Mouse (Mus musculus) lung, postnatal 0 days (tissue): ENCODE results near the gene N4bp1. TPM values are rescaled to one million over a fixed set of nuclear protein-coding genes. Genes with fewer than 3 reads are reported as not detected.

Experiments used
- ATAC-seq: fragments of 200-750 bp; cut with Nextera tagmentation; 2 replicates; pipeline ENCODE4 v1.8.0; 2017; ENCODE audit warnings: moderate library complexity
- DNase-seq: peaks from one replicate; pipeline ENCODE4 v3.0.0-alpha.2; 2016; ENCODE audit warnings: low spot score
- H3K27ac ChIP-seq: fragments of 300-500 bp; sonication (generic); 2 replicates; pipeline ENCODE4 v1.5.1; 2014; ENCODE audit warnings: antibody characterized with exemption, mild to moderate bottlenecking, low read length, mixed read lengths
- H3K27me3 ChIP-seq: fragments of 300-500 bp; sonication (generic); replicated peaks from 2 replicates; pipeline ENCODE4 v1.6.1; 2014; ENCODE audit warnings: low read length, mixed read lengths; ENCODE audit not compliant: insufficient read depth
- H3K36me3 ChIP-seq: fragments of 300-500 bp; sonication (generic); 2 replicates; pipeline ENCODE4 v1.6.1; 2014; ENCODE audit warnings: low read length, mixed read lengths; ENCODE audit not compliant: insufficient read depth
- H3K4me1 ChIP-seq: fragments of 300-500 bp; sonication (generic); 2 replicates; pipeline ENCODE4 v1.6.1; 2014; ENCODE audit warnings: antibody characterized with exemption, low read depth, low read length, mixed read lengths; ENCODE audit not compliant: insufficient read depth
- H3K4me2 ChIP-seq: fragments of 300-500 bp; sonication (generic); replicated peaks from 2 replicates; pipeline ENCODE4 v1.6.1; 2014; ENCODE audit warnings: low read depth, mild to moderate bottlenecking, low read length, moderate library complexity, mixed read lengths
- H3K4me3 ChIP-seq: fragments of 300-500 bp; sonication (generic); 2 replicates; pipeline ENCODE4 v1.5.1; 2014; ENCODE audit warnings: low read depth, low read length
- H3K9ac ChIP-seq: fragments of 300-500 bp; sonication (generic); replicated peaks from 2 replicates; pipeline ENCODE4 v1.6.1; 2014; ENCODE audit warnings: low read depth, mild to moderate bottlenecking
- H3K9me3 ChIP-seq: fragments of 300-500 bp; sonication (generic); 2 replicates; pipeline ENCODE4 v1.6.1; 2016; ENCODE audit warnings: low read length, mixed read lengths
- CTCF ChIP-seq: IDR thresholded peaks from 2 replicates; pipeline ENCODE4 v1.5.1; 2016; ENCODE audit warnings: antibody characterized with exemption, mild to moderate bottlenecking
- EP300 ChIP-seq: IDR thresholded peaks from 2 replicates; pipeline ENCODE4 v1.6.1; 2016; ENCODE audit warnings: antibody characterized with exemption, mild to moderate bottlenecking, control low read depth
- WGBS: fragments of 180-500 bp; shearing (Covaris S2); extraction: QIAGEN DNeasy Blood & Tissue Kit; methylation state at CpG from one replicate; pipeline ENCODE4 v1.1.7; 2014; 5-methylcytosine and 5-hydroxymethylcytosine counted together
- polyA plus RNA-seq: library from polyadenylated mRNA; unstranded; fragments of >200 nt; fragmentation: Nextera tagmentation; extraction: Ambion mirVana; gene quantifications from 2 replicates; pipeline ENCODE4 v1.2.1, GENCODE M21; 2015

N4bp1 gene
- polyA plus RNA-seq, 1 experiment from 2014 or later = 5.4 TPM

DNA sequence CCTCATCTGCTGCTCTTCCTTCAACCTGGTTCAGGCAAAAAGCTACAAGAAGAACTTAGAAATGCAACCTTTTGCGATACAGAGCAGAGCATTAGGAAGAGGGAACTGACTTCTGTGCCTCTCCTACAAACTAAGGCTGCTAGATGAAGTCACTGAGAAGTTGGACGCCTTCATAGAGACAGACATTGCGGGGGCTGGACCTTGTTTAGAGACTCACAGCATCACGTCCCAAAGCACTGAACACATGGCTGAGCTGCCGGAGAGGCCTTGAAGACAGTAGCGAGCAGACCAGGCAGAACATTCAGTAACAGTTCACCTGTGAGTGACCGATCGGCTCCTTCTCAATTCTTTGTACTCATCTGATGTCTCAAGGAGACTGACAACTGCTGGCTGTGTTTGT lies 104.0 kb downstream of the N4bp1 start:
- H3K4me2 ChIP-seq = no peak overlapping the region
- no peak for DNase-seq
- WGBS = 91% methylated on average over 8 of the region's 8 CpGs
- no peaks in the 10 kb centered on the region for H3K27me3 ChIP-seq
- ATAC-seq = no peak
- TF ChIP-seq CTCF = no peak
- no peak for TF ChIP-seq EP300
- H3K9ac ChIP-seq = no peak overlapping the region
- H3K9me3 ChIP-seq = no peaks in the 10 kb centered on the region
- no peaks in the 10 kb centered on the region for H3K36me3 ChIP-seq
- no peak overlapping the region for H3K4me3 ChIP-seq
- no peaks in the 10 kb centered on the region for H3K4me1 ChIP-seq
- H3K27ac ChIP-seq = no peak overlapping the region

DNA sequence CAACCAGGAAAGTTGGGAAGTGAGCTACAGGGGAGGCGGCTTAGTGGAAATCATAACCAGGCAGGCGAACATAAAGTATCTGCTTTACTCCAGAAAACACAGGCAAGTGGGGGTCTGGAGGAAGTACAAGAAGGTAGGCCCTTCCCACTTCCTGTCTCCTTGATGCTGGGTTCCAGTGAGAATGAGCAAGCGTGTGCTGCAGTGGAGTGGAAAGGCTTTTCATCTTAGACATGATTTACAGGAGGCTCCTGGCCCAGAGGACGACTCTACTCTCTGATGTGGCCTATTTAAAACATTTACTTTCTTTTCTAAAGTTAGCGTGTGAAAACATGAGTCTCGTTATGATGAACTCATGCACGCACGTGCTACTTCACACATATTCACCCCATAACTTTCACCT lies 105.9 kb downstream of the N4bp1 start:
- Histone ChIP-seq H3K4me3 (no peak overlapping the region), H3K4me2 (no peak overlapping the region), H3K9ac (no peak overlapping the region), H3K27ac (no peak overlapping the region), H3K4me1 (no peaks in the 10 kb centered on the region), H3K27me3 (no peaks in the 10 kb centered on the region), H3K36me3 (no peaks in the 10 kb centered on the region), H3K9me3 (no peaks in the 10 kb centered on the region)
- no peak for ATAC-seq
- TF ChIP-seq CTCF = no peak
- TF ChIP-seq EP300 = no peak
- WGBS = 69% methylated on average over 8 of the region's 8 CpGs
- DNase-seq = no peak

DNA sequence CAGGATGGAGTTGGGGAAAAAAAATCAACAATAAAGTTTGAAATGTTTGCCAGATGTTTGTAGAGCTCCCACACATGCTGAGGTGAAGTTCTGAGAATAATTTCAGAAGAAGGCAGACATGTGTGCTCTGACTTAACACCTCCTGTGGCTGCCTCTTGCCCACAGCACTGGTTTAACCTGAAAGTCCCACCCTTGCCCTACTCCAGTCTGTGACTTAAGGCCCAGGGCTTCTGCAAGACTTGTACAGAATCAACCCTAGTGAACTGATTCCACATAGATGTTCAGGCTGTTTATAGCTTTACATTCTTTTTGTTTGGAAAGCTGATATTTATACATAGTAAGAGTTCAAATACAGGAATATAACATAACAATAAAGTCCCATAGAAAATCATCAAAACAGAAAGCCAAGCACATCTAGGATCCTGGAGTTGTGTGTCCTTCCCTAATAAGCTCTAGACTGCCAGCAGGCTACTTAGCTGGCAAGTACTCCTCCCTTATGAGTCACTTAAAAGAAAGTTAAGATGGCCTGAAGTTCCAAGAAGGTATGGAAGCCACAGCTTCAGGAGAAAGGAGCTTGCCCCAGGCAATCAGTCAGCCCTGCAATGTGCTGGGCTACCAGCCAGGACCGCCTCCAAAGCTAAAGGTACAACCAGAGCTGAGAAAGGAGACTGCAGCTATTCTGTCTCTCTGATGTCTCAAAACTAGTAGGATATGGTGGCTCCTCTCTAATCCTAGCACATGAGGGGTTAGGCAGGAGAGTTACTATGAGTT lies 114.9 kb downstream of the N4bp1 start:
- Histone ChIP-seq H3K4me3 (no peak overlapping the region), H3K27ac (no peak overlapping the region), H3K4me2 (no peak overlapping the region), H3K9ac (no peak overlapping the region), H3K9me3 (no peaks in the 10 kb centered on the region), H3K36me3 (no peaks in the 10 kb centered on the region), H3K4me1 (no peaks in the 10 kb centered on the region), H3K27me3 (no peaks in the 10 kb centered on the region)
- no peak for ATAC-seq
- peak; percentile 46 for DNase-seq
- 67% methylated on average over 1 of the region's 1 CpGs for WGBS
- no peak for TF ChIP-seq EP300
- no peak for TF ChIP-seq CTCF

DNA sequence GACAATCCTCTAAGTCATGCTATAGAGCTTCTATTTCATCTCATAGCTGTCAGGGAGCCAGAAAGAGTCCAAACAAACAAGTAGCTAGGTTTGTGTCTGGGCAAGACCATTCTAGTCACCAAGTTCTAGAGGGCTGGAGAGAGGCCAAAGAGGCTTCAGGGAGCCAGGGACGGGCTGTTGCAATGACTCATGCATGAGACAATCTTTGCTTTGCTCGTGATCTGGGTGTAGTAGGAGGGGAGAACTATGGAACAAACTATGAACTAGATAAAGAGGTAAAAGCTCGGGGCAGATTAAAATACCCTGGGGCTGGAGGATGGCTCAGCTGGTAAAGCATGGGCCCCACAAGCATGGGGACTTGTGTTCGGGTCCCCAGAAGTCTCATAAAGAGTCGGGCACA lies 116.6 kb downstream of the N4bp1 start:
- Histone ChIP-seq H3K9me3 (no peaks in the 10 kb centered on the region), H3K27ac (no peak overlapping the region), H3K4me1 (no peaks in the 10 kb centered on the region), H3K4me2 (no peak overlapping the region), H3K4me3 (no peak overlapping the region), H3K9ac (no peak overlapping the region), H3K36me3 (no peaks in the 10 kb centered on the region), H3K27me3 (no peaks in the 10 kb centered on the region)
- 44% methylated on average over 5 of the region's 5 CpGs for WGBS
- peak; percentile 46 for ATAC-seq
- TF ChIP-seq CTCF (no peak), EP300 (peak; percentile 51)
- DNase-seq = peak; percentile 88

DNA sequence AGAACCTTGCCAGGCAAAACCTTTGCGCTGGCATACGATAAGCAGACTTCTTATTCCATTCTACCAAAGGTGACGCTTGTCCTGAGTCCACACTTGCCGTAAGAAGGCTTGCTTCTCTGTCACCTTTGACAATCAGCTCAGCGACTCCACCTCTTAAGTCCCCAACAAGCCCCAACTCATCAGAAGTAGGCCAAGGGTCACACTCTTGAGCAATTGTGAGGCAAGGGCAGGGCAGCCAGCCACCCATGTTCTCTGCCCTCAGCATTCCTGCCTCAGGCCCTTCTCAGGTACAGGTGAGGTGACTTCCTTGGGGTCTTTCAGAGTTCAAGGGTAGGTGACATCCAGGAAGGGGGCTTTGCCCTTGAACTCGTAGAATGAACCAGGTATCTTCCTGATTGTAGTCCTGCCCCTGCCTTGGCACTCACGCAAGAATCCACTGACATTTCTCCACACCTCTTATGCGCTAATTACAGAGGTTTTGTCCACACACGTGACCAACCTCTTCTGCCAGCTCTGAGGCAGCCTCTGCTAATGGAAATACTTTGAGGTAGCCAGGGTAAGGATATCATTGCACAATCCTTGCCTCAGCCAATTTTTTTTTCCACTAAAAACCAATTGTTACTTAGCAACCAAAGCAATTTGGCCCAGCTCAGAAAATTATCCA lies 118.4 kb downstream of the N4bp1 start:
- no peaks in the 10 kb centered on the region for H3K36me3 ChIP-seq
- TF ChIP-seq EP300 (peak; percentile 67), CTCF (no peak)
- no peaks in the 10 kb centered on the region for H3K4me1 ChIP-seq
- DNase-seq (peak; percentile 87), ATAC-seq (peak; percentile 86)
- H3K27me3 ChIP-seq = no peaks in the 10 kb centered on the region
- H3K4me3 ChIP-seq = no peak overlapping the region
- no peak overlapping the region for H3K9ac ChIP-seq
- no peaks in the 10 kb centered on the region for H3K9me3 ChIP-seq
- 55% methylated on average over 9 of the region's 9 CpGs for WGBS
- no peak overlapping the region for H3K4me2 ChIP-seq
- H3K27ac ChIP-seq = peak overlapping the region; percentile 70

DNA sequence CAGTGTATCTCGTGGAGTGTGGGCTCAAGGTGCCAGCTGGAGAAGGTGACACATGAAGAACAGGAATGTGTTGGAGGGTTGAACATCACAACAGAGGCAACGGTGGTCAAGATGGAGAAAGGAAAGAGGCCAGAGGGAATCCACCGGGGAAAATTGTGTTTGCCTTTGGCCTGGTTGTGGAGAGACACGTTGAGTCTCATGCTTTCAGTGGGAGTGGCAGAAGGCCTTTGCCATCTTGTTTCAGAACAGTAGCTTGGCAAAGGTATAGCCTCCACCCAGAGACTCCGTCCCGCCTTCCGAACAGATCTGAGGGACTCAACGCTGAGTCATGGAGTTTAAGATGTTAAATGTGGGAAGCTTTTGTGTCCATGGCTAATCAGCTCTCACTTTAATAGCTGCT lies 119.4 kb downstream of the N4bp1 start:
- no peaks in the 10 kb centered on the region for H3K4me1 ChIP-seq
- ATAC-seq (no peak), DNase-seq (no peak)
- H3K4me2 ChIP-seq = no peak overlapping the region
- no peak overlapping the region for H3K9ac ChIP-seq
- no peaks in the 10 kb centered on the region for H3K27me3 ChIP-seq
- TF ChIP-seq EP300 = no peak
- no peak for TF ChIP-seq CTCF
- no peak overlapping the region for H3K4me3 ChIP-seq
- no peaks in the 10 kb centered on the region for H3K36me3 ChIP-seq
- H3K27ac ChIP-seq = peak overlapping the region; percentile 70
- no peaks in the 10 kb centered on the region for H3K9me3 ChIP-seq
- 74% methylated on average over 8 of the region's 8 CpGs for WGBS
